In the genomic region with DNA sequence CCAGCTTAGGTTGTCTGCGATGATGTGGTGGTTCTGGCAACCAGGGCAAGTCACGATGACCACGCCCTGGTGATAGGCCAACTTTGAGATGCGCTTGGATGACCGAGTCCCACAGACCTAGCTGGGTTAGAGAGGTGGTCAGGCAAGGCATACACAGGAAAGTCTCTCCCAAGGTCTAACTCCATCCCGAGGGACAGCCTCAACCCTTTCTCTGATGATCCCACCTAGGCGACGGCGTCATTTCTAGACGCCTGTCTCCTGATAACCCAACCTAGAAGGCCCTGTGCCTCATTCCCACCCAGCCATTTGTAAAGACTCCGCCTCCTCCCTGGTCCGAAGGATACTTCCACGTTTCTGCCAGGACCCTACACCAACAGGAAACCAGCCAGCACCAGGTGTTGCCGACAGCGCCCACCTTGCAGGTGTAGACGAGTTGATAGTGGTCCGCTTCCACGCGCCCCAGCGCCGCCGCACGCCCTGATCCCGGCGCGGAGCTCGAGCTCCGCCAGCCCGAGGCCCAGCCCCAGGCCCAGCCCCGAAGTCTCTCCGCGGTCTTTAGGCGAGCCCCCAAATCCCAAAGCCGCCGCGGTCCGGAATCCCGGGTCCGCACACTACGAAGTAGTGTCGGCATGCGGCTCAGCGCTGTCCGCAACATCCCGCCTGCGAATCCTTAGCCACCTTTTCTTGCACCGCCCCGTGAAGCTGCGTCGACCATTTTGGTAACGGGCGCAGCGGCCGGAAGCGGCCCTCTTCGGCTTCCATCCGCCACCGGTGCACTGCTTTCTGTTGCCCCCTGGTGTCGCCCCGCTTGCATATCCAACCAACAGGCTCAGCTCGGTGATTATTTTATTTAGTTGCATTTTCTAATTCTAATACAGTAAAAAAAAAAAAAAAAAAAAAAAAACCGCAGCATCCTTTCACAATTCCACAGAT, we compare ENCODE assay signal across 1 mouse cellular context.
TF ChIP-seq lines count a peak whose summit lies in the region.

A gene (minus strand): TSS at position 753 of the 933 bp plus-strand sequence.

TF ChIP-seq in MEL, 35 proteins besides CTCF, POLR2A, EP300 and RAD21 (continued from another document):
- TF ChIP-seq ELF1 (IDR thresholded peaks at IDR 0.05; ENCODE audit: low read depth, low read length) (peak; percentile 87), ZKSCAN1 (IDR thresholded peaks at IDR 0.05; ENCODE audit: low read depth, low read length) (no peak), GABPA (IDR thresholded peaks at IDR 0.05; ENCODE audit: low read depth, low read length) (no peak; the same call in 1 of the 2 replicates), JUND (IDR thresholded peaks at IDR 0.05; ENCODE audit: low read depth, low read length) (no peak), MEF2A (IDR thresholded peaks at IDR 0.05; ENCODE audit: extremely low read depth, insufficient replicate concordance, low read depth, low read length, poor library complexity, severe bottlenecking) (no peak), MXI1 (IDR thresholded peaks at IDR 0.05; ENCODE audit: low read depth, low read length) (peak; percentile 28), SMC3 (IDR thresholded peaks at IDR 0.05; ENCODE audit: low read depth, low read length) (peak; percentile 51), MAZ (IDR thresholded peaks at IDR 0.05; ENCODE audit: low read depth, low read length) (peak; percentile 40; the same call in 1 of the 2 replicates), KAT2A (conservative IDR thresholded peaks at IDR 0.05; ENCODE audit: low read depth, low read length) (peak; percentile 77; the same call in 1 of the 2 replicates), TCF12 (IDR thresholded peaks at IDR 0.05; ENCODE audit: low read depth, low read length) (peak; percentile 54), ZC3H11A (IDR thresholded peaks at IDR 0.05; ENCODE audit: low read depth, low read length) (no peak; the same call in 1 of the 2 replicates)
TF ChIP-seq in MEL: peak in this region for 19.
